Mouse (Mus musculus) spleen, adult 18-20 months (tissue): ENCODE measurements at regions not wholly inside any gene's neighbourhood (a gene's known extent, or its start where the extent isn't known, plus 50 kb on each side); places are given as distances from the start of the nearest gene placed in this dataset.

Experiments
- DNase-seq, 2 experiments: peaks; one replicate each; pipeline ENCODE4 v3.0.0; 2022; ENCODE audit warnings: mixed read lengths in 2 of 2

DNA sequence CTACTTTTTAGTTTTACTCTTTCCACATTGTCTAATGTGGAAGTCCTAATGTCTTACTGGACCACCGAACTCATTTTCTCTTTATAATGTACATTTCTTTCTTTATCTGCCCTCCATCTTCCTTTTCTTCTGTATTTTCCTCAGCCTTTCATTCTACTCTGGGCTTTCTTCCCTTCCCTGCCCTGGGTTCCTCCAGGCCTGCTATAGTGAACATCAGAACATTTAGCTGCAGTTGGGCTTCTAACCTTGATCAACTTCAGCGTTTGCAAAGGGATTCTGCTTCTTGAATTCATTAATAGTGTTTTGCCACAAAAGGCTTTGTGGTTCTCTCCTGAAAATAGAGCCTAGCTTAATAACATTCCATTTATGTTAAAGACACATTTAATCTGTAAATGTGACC lies 342.5 kb upstream of the Tmem161b start:
- DNase-seq = no peak

DNA sequence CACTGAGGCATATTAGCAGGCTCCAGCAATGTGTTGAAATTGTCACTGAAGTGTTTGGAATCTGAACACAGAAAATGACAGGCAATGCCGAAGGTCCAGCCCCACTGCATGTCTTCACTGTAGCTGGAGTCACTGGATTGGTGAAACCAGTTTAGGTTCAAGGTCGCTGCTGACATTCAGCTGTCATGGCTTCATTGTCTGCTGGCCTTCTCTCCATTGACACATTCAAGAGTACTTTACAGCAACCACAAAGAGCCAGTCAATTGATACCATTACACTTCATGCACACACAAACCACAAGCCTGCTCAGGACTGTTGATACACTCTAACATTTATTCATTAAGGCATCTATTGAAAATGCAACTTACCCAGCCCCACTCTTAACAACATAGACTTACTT lies 341.8 kb upstream of the Tmem161b start:
- DNase-seq = no peak

DNA sequence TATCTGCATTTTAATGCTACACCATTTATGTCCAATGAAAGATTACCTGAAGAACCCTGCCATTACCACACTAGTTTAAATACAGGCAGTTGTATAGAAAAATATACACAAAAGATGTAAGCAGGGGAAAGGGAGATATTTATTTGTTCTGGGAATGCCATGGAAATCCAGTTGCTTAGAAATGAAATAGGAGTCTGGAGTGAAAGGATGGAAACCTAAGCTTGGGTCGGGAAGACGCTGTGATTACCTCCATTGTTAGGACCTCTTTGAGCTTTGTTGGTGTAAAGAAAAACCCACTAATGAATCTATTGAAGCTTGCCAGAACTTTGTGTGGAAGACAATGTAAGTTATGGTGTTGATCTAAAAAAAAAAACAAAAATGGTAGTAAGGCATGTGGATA lies 341.3 kb upstream of the Tmem161b start:
- DNase-seq = no peak

DNA sequence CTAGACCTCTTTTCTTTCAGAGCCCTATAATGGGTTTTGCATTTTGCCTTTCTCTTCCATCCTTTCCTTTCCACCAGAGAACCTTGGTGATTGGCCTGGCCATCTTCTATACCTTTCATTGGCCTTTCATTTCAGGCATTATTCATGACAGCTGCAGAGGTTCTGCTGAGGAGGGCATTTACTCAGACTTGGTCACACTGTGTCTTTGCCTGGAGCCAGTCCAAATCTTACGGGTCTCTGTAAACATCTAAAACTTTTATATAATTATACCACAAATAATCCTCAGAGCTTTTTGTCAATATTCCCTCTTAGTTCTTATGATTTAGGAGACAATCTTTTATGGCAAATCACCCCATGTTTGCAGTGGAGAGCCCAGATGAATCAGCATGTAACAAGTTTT lies 339.3 kb upstream of the Tmem161b start:
- DNase-seq = no peak

DNA sequence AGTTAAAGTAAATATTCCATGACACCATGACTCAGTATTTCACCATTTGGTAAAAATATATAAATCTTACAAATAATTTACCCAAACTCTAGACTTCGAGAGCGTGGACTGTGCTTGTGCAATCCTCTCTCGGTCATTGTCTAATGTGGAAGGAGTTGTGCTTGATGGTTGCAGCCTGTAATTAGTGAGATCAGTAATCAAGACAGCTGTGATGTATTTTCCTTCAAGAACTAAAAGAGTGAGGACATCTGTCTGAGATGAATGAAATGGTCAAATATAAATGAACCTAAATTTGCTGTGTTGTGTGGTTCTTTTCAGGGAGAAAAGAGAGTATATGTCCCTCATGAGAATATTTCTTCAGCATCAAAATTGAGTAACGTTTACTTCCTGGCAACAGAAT lies 338.3 kb upstream of the Tmem161b start:
- DNase-seq = no peak

DNA sequence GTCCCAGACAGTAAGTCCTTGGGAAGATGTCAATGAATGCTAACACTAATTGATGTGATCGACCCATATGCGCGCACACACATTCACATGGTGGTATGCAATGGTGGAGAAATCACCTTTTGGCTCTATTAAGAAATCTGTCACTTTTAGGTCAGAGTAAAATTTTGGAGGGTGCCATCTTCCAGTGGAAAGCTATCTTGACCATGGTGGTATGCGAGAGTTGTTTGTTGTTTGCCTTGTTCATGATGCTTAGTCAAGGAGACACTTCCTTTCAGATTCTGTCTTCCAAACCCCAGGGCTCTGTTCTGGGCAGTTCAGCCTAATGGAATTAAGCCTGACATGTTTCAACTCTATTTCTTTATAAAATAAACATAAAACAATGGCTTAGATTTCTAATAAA lies 337.9 kb upstream of the Tmem161b start:
- no peak for DNase-seq

DNA sequence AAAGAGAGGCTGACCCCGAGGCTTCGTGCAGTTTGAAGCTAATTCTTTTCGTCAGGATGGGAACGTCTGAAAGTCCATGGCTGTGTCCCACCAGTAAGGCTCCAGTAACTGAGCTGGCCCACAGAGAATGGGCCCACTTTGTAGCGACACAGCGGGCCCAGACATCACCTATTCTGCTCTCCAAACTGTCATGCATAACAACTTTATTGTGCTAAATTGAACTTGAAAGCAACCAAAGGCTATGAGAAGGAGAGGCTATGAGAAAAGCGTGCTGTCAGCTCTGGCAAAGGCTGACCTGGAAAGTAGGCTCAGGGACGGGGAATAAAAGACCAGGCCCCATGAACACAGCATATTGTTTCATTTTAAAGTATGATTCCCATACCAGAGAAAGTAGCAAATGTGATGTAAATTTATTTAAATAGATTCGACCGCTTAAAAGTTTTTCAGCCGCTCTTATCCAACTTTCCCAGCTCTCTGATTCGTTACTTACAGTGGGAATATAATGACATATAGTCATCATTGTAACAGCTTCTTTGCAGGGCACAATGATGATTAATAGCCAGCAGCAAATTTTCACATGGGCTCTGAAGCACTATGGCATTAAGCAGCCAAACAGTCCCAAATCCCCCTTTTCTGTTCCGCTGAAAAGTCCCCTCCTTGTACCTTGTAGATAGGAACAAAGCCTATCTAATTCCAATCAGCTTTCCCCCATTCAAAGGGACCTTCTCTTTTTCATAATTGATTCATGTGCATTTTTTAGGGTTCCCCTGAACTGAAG lies 337.1 kb upstream of the Tmem161b start:
- DNase-seq = no peak

DNA sequence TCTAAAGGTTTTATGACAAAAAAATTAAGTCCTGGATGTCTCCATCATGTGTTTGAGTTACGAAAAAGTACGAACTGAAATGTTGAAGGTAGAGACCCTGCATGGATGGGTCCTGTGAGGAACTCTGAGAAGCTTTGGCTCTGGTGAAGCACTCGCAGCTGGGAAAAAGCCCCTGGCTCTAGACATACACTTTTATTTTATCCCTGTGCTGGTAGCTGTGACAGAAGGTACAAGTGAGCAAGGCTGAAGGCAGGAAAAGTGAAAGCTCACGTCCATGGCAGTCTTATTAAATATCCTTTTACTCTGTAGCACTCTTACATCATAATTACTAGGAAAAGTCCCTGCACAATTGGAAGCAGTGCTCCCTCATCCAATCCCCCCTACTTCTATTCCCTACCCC lies 336.4 kb upstream of the Tmem161b start:
- DNase-seq = no peak

DNA sequence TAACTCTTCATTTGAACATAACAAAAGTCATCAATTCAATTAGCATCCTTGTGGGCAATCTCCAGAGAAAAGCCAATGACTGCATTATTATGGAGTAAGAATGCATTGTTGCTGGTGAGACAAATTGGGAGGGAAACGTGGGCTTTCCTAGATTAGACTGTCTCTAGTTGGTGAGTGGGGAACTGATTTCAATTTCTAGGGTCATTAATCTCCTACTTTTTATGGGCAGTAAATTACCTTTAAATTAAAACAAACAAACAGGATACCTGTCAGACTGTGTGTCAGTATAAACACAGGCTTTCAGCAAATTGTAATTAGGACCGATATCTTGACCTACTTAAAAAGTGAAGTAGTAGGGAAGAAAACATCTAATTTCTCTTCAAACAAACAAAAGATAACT lies 307.4 kb upstream of the Tmem161b start:
- no peak for DNase-seq

DNA sequence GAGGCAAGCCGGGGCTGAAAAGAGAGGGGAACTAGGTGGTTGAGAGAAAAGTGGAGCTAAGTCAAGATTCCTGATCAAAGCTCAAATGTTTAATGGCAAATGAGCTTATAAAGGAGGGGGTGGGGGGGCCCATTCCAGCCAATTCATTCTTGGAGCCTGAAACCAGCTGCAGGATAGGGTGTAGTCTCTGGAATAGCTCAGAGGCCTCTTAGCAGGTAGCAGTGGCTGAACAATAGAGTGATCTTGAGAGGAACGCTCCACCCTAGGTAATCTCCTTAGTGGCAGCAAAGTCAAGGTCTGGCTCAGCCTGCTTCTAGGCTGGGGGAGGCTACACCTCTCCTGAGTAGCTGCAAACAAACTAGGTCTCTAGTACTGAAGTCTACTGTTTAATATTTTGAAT lies 289.3 kb upstream of the Tmem161b start:
- DNase-seq = no peak

DNA sequence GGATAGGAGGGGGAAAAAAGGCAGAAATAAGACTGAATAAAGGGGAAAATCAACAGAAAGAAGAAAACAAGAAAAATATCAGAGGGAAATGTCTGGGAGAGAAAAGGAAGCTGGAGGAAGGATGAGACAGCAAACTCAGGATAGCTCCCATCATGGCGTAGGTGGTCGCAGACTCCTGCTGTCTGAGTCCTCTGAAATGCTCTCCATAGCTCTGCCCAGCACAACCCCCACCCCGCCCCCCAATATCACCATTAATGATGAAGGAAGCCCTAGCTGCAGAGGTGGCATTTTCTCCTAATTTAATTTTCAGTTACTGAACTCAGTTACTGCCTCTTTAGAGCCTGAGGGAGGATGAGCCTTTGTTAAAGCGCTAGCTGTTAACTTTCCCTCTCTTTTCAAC lies 275.6 kb upstream of the Tmem161b start:
- no peak for DNase-seq

DNA sequence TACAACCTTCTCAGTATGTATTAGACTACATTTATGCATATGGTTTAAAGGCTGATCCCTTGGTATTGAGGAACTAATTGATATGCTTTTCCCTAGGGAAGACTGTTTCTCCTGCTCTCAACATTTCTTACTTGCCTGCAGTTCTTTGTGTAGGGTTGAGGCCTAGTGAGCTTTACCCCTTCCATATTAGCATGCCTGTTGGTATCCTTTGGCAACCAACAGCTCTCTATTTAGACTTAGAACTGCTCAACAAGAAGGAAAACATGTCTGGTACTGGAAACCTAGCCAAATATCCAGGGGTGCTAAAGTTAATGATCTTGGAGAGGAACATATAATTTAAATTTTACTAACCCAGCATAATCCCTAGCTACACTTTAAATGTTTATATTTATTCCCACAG lies 270.9 kb upstream of the Tmem161b start:
- DNase-seq = no peak

DNA sequence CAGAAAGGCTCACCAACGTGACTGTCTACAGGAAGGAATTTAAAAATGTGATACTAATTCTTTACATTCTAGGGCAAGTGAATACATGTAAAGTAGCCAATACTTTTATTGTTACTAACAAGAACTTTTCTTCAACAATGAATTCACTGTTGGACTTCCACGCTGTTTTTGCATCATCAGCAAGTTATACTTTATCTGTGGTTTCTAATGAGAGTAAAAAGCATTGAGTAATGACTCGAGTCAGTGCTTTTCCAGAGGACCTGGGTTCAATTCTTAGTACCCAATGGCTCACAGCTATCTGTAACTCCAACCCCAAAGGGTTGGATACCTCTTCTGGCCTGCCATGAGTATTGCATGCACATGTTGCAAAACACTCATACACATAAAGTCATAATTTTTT lies 270.3 kb upstream of the Tmem161b start:
- no peak for DNase-seq

DNA sequence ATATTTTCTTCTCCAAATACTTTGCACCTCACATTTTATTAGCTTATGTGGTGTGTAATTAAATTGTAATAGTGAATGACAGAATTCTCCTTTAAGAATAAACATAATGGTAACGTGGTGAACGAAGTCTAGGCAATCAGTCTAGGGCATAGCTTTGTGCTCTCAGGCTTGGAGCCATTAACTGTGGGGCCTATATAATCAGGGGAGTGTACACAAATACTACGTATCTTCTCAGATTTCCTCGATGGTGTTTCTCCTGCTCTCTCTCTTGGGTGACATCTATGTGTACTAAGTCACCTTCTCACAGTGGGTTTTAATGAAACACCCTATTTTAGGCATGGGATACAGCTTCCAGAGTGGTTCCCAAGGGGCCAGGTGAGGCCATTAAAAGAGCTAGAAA lies 269.7 kb upstream of the Tmem161b start:
- no peak for DNase-seq

DNA sequence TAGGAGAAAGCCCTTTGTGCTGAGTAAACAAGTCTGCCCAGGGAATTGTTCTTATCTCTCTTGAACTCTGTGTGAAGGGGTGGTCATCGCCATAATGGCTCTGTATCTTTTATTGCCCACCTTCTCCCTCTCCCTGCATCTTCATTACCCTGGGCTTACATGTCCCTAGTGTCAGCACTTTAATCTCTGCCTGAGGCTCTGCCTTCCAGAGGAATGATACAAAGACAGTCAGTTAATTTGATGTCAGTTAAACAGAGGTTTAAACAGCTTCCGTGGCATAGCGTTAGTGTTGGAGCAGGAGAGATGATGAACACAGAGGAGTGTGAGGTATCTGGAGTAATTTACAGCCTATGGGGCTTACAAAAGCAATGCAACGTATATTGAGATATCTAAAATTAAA lies 269.2 kb upstream of the Tmem161b start:
- DNase-seq = no peak

DNA sequence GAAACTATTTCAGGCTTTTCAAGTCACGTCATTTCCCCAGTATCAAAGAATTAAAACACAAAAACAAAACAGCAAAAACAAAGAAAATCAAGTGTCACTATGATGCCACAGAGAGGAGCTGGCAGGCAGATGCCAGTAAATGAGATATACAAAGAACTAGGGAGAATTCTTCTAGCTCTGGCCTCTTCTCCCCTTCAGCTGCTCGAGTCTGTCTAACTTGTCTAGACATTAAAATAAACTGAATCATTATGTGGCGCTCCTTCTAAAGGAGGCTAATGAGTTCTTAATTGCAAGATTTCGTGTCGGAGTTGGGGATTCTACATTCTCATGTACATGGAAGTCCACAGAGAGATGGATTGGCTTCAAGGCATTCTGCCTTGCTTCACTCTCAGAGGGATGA lies 266.4 kb upstream of the Tmem161b start:
- no peak for DNase-seq

DNA sequence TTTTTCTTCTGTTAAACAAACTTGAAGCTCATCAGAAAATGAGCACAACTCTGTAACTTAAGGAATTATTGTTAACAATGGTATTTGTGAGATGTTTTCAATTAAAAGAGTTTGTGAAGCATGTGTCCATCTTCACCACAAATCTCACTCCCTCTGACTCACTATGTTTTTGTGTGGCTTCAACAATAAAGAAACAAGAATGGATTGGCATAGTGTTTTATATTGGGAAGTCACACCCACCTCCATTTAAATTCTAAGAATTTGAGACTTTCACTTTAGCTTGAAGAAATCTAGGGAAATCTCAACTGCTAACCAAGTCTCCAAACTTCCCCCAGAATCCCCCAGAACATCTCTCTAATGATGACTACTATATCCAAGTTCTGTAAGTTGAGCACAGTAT lies 243.6 kb upstream of the Tmem161b start:
- no peak for DNase-seq

DNA sequence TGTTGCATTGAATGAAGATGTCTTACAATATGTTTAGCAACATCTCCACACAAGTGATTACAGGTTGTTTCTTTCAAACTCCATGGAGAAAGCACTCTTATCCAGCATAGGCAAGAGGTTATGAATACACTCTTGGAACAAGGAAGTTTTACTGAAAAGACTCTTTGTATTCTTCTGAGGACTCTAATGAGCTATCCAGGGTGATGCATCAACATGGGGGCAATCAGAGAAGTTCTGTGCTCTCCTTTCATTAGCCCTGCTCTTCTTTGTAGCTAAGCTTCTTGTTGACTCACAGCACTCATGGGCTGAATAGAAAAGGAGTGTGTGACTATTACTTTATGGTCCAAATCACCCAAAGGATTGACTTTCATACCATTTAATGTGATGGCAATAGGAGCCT lies 242.6 kb upstream of the Tmem161b start:
- DNase-seq = no peak

DNA sequence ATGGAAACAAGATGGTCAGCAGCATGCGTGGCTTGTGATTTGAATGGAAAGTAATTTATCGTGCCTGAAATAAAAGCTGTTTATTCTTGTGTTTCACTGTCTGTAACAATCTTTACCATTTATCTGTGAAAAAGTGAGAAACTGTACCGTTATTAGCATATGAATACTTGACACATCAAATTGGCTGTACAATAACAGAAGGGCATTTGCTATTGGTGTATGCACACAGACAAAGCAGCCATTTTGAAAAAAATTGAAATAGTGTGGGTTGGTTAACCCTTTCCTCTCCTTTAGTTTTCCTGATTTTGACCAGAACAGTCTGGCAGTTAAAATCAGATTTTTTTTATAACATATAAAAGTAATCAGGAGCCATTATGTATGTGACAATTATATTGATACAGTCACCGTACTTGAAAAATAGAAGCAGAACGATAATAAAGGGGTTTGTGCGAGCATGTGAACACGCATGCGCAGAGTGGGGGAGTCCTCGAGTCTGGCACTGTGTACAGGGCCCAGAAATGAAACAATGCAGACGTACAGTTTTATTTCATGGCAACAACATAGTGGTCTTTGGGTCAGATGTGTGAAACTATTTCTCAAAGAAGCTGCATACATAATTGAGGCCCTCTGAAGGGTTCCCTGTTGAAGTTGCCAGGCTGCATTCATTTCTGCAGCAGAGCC lies 237.3 kb upstream of the Tmem161b start:
- no peak for DNase-seq

DNA sequence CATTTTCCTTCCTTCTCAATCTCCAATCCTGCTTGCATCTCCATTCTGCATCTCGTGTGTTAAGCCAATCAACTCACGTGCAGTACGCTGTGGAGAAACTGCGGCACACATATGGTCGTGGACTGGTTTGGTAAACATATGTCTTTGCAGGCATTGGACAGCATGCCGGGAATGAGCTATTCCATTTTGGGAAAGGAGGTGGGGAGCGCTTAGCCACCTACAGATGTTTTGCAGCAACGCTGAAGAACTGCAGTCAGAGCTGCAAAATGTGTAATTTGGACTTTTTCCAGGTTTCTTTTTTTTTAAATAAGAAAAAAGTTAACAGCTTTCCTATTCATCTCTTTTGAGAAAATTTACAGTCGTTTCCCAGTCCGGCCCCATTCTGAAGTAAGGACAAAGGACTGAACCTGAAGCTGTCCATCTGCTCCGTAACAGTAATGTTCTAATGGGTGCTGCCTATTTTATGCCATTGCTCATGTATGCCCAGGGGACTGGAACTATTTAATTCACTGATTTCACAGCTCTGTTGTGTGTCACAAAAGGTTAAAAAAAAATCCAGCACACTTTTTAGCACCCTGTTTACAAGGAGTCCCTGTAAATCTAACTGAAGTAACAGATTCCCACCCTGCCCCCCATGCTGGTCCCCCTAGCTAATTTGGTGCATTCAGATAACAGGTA lies 234.2 kb upstream of the Tmem161b start:
- no peak for DNase-seq

DNA sequence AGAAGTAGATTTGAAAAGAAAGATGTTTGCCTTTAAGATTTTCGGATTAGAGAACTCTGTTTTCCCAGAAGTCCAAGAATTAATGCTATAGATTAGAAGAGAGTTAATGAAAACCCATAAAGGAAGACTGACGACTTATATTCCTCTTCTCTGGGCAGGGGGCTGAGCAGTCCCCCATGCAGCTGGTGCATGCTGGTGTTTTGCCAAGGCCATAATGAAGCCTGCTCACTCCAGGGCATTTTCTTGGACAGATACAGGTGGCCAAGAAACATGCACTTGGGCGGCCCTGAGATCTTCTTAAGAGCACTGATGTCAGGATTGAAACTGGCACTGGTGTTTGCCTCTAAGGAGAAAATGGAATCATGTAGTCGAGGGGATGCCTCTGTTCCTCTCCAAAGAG lies 233.6 kb upstream of the Tmem161b start:
- no peak for DNase-seq

DNA sequence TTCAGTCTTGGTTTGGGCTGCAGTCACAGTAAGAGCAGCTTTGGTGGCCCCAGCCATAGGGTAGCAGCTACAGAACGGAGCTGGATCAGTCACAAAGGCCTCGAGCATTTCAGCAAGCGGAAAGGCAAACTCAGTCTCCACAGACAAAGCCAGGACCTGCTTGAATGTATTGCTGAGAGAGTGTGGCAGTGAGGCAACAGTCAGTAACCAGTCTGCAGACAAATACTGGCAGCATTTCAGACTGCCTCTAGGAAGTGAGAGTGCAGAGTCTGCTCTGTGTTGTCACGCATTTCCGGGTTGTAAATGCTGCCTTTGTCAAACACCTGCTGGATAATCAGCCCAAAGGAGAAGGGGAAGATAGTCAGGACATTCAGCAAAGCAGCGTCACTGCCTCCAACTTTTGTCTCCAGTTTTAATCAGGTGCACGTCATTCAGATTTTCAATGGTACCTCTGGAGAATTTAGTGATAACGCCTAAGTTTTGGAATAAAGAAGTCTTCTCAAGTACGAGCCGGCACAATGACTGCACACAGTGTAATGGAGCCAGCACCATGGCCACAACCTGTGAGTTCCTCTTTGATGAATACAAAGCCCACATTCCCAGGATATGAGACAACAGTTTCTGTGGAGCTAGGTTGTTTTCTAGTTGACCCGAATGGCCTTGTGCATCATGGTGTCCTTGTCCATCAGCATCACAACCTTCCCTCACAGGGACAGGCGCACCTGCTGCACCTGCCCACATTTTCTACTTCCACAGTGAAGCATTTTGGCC lies 224.3 kb upstream of the Tmem161b start:
- DNase-seq = no peak

DNA sequence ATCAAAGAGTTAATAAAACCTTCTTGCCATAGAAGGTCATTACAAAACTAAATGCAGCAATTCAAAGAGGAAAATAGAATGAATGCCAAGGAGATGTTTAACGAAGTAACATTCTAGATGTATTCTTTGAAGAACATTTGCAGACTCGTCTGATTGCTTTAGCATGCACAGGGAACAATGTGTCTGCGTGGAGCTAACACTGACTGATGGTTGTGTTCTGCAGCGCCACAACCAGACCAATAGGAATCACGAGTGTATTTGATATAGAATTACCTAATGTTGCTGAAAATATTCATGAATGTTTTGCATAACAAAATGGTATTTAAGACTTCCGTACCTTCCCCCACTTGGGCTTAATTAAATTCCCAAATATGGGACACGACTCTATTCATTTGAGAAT lies 200.3 kb upstream of the Tmem161b start:
- DNase-seq = no peak

DNA sequence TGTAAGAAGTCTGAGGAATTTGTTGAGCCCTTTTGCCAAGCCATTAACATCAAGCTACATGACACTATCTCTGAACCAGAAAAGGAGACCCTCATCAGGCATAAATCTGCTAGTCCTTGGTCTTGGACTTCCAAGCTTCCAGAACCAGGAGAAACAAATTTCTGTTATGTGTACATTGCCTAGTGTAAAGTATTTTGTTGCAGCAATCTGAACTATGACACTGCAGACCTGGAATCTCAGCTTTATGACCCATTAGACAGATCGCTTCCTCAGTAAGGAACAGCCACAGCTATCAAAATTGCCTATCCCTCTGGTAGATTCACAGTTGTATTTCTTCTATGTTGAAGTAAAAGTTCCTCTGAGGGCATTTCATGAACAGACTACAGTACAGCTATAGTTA lies 199.1 kb upstream of the Tmem161b start:
- DNase-seq = no peak
